Mouse (Mus musculus) lung, embryonic 15.5 days (tissue): Measurements from ENCODE around the gene Hk1. TPM values are rescaled to one million over a fixed set of nuclear protein-coding genes. Genes with fewer than 3 reads are reported as not detected.

ENCODE experiments used
- ATAC-seq: fragments of 200-750 bp; cut with Nextera tagmentation; 2 replicates; pipeline ENCODE4 v1.8.0; 2017; ENCODE audit warnings: moderate number of reproducible peaks, borderline replicate concordance; ENCODE audit not compliant: low FRiP score, low TSS enrichment; ENCODE audit errors: extremely low read depth
- H3K27ac ChIP-seq: fragments of 300-500 bp; sonication (generic); 2 replicates; pipeline ENCODE4 v1.5.1; 2015; ENCODE audit warnings: moderate library complexity, mild to moderate bottlenecking, inconsistent platforms
- H3K27me3 ChIP-seq: fragments of 300-500 bp; sonication (generic); 2 replicates; pipeline ENCODE4 v1.6.1; 2015; ENCODE audit warnings: inconsistent platforms
- H3K36me3 ChIP-seq: fragments of 300-500 bp; sonication (generic); 2 replicates; pipeline ENCODE4 v1.6.1; 2015; ENCODE audit warnings: inconsistent platforms
- H3K4me1 ChIP-seq: fragments of 300-500 bp; sonication (generic); 2 replicates; pipeline ENCODE4 v1.6.1; 2015; ENCODE audit warnings: inconsistent platforms
- H3K4me2 ChIP-seq: fragments of 300-500 bp; sonication (generic); 2 replicates; pipeline ENCODE4 v1.6.1; 2015; ENCODE audit warnings: inconsistent platforms, mild to moderate bottlenecking, moderate library complexity
- H3K4me3 ChIP-seq: fragments of 300-500 bp; sonication (generic); 2 replicates; pipeline ENCODE4 v1.5.1; 2015; ENCODE audit warnings: mild to moderate bottlenecking, inconsistent platforms
- H3K9ac ChIP-seq: fragments of 300-500 bp; sonication (generic); 2 replicates; pipeline ENCODE4 v1.6.1; 2015; ENCODE audit warnings: inconsistent platforms
- H3K9me3 ChIP-seq: fragments of 300-500 bp; sonication (generic); 2 replicates; pipeline ENCODE4 v1.6.1; 2016; ENCODE audit warnings: inconsistent platforms
- WGBS: fragments of 180-500 bp; shearing (Covaris S2); methylation state at CpG from one replicate; pipeline ENCODE4 v1.1.7; 2015; 5-methylcytosine and 5-hydroxymethylcytosine counted together
- polyA plus RNA-seq: library from polyadenylated mRNA; unstranded; fragments of >200 nt; fragmentation: Nextera tagmentation; extraction: Ambion mirVana; gene quantifications from 2 replicates; pipeline ENCODE4 v1.2.1, GENCODE M21; 2015

The Hk1 gene
- polyA plus RNA-seq, 1 experiment from 2014 or later, result 39.9 TPM

GRCm38 (mm10) chr10:62311464-62311863, 68.2 kb downstream of the Hk1 start:
- Histone ChIP-seq H3K4me1 (peaks cover 20% of the 10 kb centered on the region), H3K9ac (no peak overlapping the region), H3K27ac (peak overlapping the region; percentile 50), H3K27me3 (no peaks in the 10 kb centered on the region), H3K4me2 (peak overlapping the region; percentile 1; the same call in 1 of the 2 replicates), H3K36me3 (no peaks in the 10 kb centered on the region), H3K9me3 (no peaks in the 10 kb centered on the region), H3K4me3 (no peak overlapping the region)
- WGBS, result 31% methylated on average over 6 of the region's 6 CpGs
- no peak for ATAC-seq

GRCm38 (mm10) chr10:62310259-62311039, 69.3 kb downstream of the Hk1 start:
- 47% methylated on average over 10 of the region's 10 CpGs for WGBS
- Histone ChIP-seq H3K9ac (no peak overlapping the region), H3K27me3 (no peaks in the 10 kb centered on the region), H3K4me2 (no peak overlapping the region), H3K36me3 (no peaks in the 10 kb centered on the region), H3K4me1 (peaks cover 20% of the 10 kb centered on the region), H3K9me3 (no peaks in the 10 kb centered on the region), H3K4me3 (no peak overlapping the region), H3K27ac (no peak overlapping the region)
- no peak for ATAC-seq

GRCm38 (mm10) chr10:62309593-62309992, 70.1 kb downstream of the Hk1 start:
- no peak overlapping the region for H3K9ac ChIP-seq
- no peaks in the 10 kb centered on the region for H3K36me3 ChIP-seq
- H3K4me2 ChIP-seq, result no peak overlapping the region
- ATAC-seq, result no peak
- peaks cover 20% of the 10 kb centered on the region for H3K4me1 ChIP-seq
- WGBS, result 84% methylated on average over 5 of the region's 5 CpGs
- H3K27me3 ChIP-seq, result no peaks in the 10 kb centered on the region
- H3K27ac ChIP-seq, result no peak overlapping the region
- H3K4me3 ChIP-seq, result no peak overlapping the region
- H3K9me3 ChIP-seq, result no peaks in the 10 kb centered on the region

- Histone ChIP-seq H3K4me2 (no peak overlapping the region), H3K4me1 (peaks cover 18% of the 10 kb centered on the region), H3K4me3 (no peak overlapping the region), H3K27ac (no peak overlapping the region), H3K36me3 (no peaks in the 10 kb centered on the region), H3K9me3 (no peaks in the 10 kb centered on the region), H3K9ac (no peak overlapping the region), H3K27me3 (no peaks in the 10 kb centered on the region)
- WGBS, result 84% methylated on average over 11 of the region's 11 CpGs
- no peak for ATAC-seq
Observed at GRCm38 (mm10) chr10:62308896-62309491, 70.7 kb downstream of the Hk1 start.

GRCm38 (mm10) chr10:62306483-62306882, 73.2 kb downstream of the Hk1 start:
- H3K36me3 ChIP-seq, result no peaks in the 10 kb centered on the region
- ATAC-seq, result no peak
- H3K4me1 ChIP-seq, result peaks cover 9% of the 10 kb centered on the region
- H3K4me3 ChIP-seq, result no peak overlapping the region
- H3K9me3 ChIP-seq, result no peaks in the 10 kb centered on the region
- no peak overlapping the region for H3K9ac ChIP-seq
- no peak overlapping the region for H3K4me2 ChIP-seq
- 38% methylated on average over 3 of the region's 3 CpGs for WGBS
- no peaks in the 10 kb centered on the region for H3K27me3 ChIP-seq
- H3K27ac ChIP-seq, result no peak overlapping the region

GRCm38 (mm10) chr10:62305090-62305489, 74.6 kb downstream of the Hk1 start:
- Histone ChIP-seq H3K27me3 (no peaks in the 10 kb centered on the region), H3K27ac (no peak overlapping the region), H3K9me3 (no peaks in the 10 kb centered on the region), H3K4me1 (0 out of 2 replicates have a peak, but pooled peaks cover 6% of the 10 kb centered on the region), H3K4me3 (no peak overlapping the region), H3K4me2 (no peak overlapping the region), H3K9ac (no peak overlapping the region), H3K36me3 (no peaks in the 10 kb centered on the region)
- WGBS, result 76% methylated on average over 6 of the region's 6 CpGs
- no peak for ATAC-seq

- H3K4me1 ChIP-seq, result 0 out of 2 replicates have a peak, but pooled peaks cover 7% of the 10 kb centered on the region
- no peaks in the 10 kb centered on the region for H3K27me3 ChIP-seq
- peak overlapping the region; percentile 9; the same call in 1 of the 2 replicates for H3K27ac ChIP-seq
- H3K9ac ChIP-seq, result no peak overlapping the region
- no peak overlapping the region for H3K4me3 ChIP-seq
- ATAC-seq, result no peak
- 71% methylated on average over 23 of the region's 23 CpGs for WGBS
- no peaks in the 10 kb centered on the region for H3K9me3 ChIP-seq
- H3K36me3 ChIP-seq, result no peaks in the 10 kb centered on the region
- H3K4me2 ChIP-seq, result no peak overlapping the region
Observed at GRCm38 (mm10) chr10:62300006-62300827, 79.5 kb downstream of the Hk1 start.

- no peak overlapping the region for H3K9ac ChIP-seq
- 0 out of 2 replicates have a peak, but pooled peaks cover 2% of the 10 kb centered on the region for H3K36me3 ChIP-seq
Observed at GRCm38 (mm10) chr10:62296086-62296872, 83.4 kb downstream of the Hk1 start.

GRCm38 (mm10) chr10:62294112-62294511, 85.6 kb downstream of the Hk1 start:
- ATAC-seq, result no peak
- WGBS, result 78% methylated on average over 4 of the region's 4 CpGs
- Histone ChIP-seq H3K27ac (no peak overlapping the region), H3K27me3 (no peaks in the 10 kb centered on the region), H3K4me3 (no peak overlapping the region), H3K9ac (no peak overlapping the region), H3K36me3 (0 out of 2 replicates have a peak, but pooled peaks cover 7% of the 10 kb centered on the region), H3K9me3 (no peaks in the 10 kb centered on the region), H3K4me1 (no peaks in the 10 kb centered on the region), H3K4me2 (no peak overlapping the region)

More at GRCm38 (mm10) chr10:62296086-62296872, 83.4 kb downstream of the Hk1 start:
- WGBS, result 68% methylated on average over 21 of the region's 26 CpGs
- no peak overlapping the region for H3K4me2 ChIP-seq
- H3K27me3 ChIP-seq, result no peaks in the 10 kb centered on the region
- H3K27ac ChIP-seq, result no peak overlapping the region
- 0 out of 2 replicates have a peak, but pooled peaks cover 7% of the 10 kb centered on the region for H3K4me1 ChIP-seq
- H3K4me3 ChIP-seq, result no peak overlapping the region
- H3K9me3 ChIP-seq, result no peaks in the 10 kb centered on the region
- ATAC-seq, result no peak

GRCm38 (mm10) chr10:62287460-62288124, 92.1 kb downstream of the Hk1 start:
- H3K27ac ChIP-seq, result no peak overlapping the region
- no peaks in the 10 kb centered on the region for H3K4me1 ChIP-seq
- no peaks in the 10 kb centered on the region for H3K27me3 ChIP-seq
- no peak overlapping the region for H3K4me3 ChIP-seq
- H3K36me3 ChIP-seq, result 0 out of 2 replicates have a peak, but pooled peaks cover 18% of the 10 kb centered on the region
- H3K9ac ChIP-seq, result no peak overlapping the region
- no peaks in the 10 kb centered on the region for H3K9me3 ChIP-seq
- H3K4me2 ChIP-seq, result no peak overlapping the region
- WGBS, result 67% methylated on average over 6 of the region's 6 CpGs
- ATAC-seq, result no peak
